Mouse (Mus musculus) brain, embryonic 14.5 days (tissue): ENCODE data around the gene Ccl6.

Source experiments
- CTCF ChIP-seq: fragments of 200-500 bp; IDR thresholded peaks from 2 replicates; pipeline ENCODE4 v1.5.1; 2012; ENCODE audit warnings: inconsistent platforms, mild to moderate bottlenecking, moderate library complexity, borderline replicate concordance; ENCODE audit not compliant: insufficient read depth, insufficient read length; ENCODE audit errors: extremely low read depth
- POLR2A ChIP-seq: fragments of 200-500 bp; IDR thresholded peaks from 2 replicates; pipeline ENCODE4 v1.6.1; 2012; ENCODE audit warnings: mild to moderate bottlenecking, inconsistent platforms, borderline replicate concordance; ENCODE audit not compliant: poor library complexity, insufficient read depth, insufficient read length, severe bottlenecking; ENCODE audit errors: extremely low read depth

DNA sequence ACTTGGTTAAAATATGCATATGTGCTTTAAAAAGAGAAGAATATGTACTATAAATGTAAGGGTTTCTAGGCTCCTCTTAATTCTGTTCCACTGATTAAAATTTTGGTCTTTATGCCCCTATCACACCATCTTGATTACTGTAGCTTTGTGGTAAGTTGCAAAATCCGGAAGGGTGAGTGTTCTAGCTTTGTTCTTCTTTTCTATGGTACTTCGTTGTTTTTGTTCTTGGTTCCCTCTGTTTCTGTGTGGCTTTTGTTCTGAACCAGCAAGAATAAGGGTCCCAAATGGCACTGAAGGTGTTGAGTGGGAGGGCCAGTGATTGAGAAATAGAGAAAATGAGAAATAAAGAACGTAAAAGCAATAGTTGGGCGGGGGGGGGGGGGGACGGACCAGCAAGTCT is 25.4 kb upstream of the Ccl6 start:
- TF ChIP-seq POLR2A (no peak), CTCF (no peak)
